Mouse (Mus musculus): ENCODE results near the gene Stk25.
"Not testable (repeated sequence)": the region's sequence is repeated elsewhere in the genome, so short reads cannot be mapped to it uniquely, and the experiment has no call there.

The Stk25 gene

GRCm38 (mm10) chr1:93658559-93658958, at the start of gene Stk25:
Stk25 (minus strand) TSS chr1:93658659.
- DNase-seq (ENCODE audit: low read depth) = not testable (repeated sequence)

DNA sequence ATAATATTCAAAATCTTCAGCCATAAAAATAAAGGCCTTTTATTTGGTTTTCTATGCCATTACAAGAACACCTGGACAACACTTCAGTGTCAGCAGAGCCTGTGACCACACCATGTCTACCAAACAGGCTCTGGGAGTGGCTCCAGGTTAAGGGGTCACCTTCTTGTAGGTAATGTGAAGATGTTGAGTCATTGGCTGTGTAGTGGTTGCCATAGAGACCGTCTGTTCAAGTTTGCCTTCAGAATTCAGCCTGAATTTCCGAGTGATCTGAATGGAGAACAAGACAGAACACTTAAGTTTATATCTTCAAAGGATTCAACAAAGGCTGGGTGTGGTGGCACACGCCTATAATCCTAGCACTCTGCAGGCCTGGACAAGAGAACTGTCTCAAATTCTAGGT, 46.9 kb upstream of the Stk25 start:
- no peak for DNase-seq (ENCODE audit: low read depth)

GRCm38 (mm10) chr1:93704341-93704740, 45.9 kb upstream of the Stk25 start:
- no peak for DNase-seq (ENCODE audit: low read depth)

GRCm38 (mm10) chr1:93703472-93704048, 45.1 kb upstream of the Stk25 start:
- DNase-seq (ENCODE audit: low read depth) = no peak

DNA sequence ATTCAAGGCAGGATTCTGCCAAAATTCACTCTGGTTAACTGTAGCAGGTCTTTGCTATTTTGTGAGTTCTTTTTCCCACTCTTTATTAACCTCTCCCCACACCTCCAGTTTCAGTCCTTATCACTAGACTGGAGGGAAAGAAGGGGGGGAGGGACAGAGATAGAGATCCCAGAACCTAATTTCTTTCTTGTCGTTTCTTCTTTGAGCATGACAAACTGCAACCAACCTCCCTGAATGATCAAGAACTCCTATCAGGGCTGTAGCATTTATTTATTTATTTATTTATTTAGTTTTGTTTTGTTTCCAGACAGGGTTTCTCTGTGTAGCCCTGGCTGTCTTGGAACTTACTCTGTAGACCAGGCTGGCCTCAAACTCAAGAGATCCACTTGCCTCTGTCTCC, 43.6 kb upstream of the Stk25 start:
- no peak for DNase-seq (ENCODE audit: low read depth)

- DNase-seq (ENCODE audit: low read depth) = no peak
Observed at GRCm38 (mm10) chr1:93699159-93699558, 40.7 kb upstream of the Stk25 start.

DNA sequence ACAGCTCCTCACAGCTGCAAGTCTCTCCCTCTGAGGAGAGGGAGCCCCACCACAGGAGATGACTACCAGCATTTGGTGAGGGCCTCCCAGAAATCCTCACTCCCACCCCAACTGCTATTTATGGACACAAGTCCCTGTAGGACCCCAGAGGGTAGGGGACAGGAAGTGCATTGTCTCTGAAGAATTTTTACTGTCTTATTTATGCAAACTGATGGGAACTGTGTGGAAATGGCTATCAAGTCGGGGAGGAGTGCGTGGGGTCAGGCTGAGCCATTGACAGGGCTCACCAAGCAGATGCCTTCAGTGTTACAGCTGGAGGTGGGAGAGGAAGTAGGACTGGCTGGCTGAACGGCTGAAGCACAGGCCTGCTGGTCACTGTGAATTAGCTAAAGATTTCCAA, 38.9 kb upstream of the Stk25 start:
- DNase-seq (ENCODE audit: low read depth) = no peak

DNA sequence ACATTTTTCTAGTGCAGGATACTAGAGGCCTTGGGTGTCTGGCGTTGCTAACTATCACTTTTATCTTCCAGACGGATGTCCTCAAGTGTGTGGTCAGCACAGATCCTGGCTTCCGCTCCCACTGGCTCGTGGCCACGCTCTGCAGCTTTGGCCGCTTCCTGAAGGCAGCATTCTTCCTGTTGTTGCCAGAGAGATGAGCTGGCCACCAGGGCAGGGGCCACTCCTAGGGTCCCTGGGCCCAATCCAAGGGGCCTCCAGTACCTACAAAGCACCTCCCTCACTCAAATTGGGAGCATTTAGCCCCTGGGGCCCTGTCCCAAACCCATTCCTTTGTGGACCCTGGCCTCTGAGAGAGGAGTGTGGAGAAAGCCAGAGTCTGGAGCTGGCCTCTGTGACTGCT, 36.5 kb upstream of the Stk25 start:
- no peak for DNase-seq (ENCODE audit: low read depth)

GRCm38 (mm10) chr1:93693943-93694342, 35.5 kb upstream of the Stk25 start:
- no peak for DNase-seq (ENCODE audit: low read depth)

DNA sequence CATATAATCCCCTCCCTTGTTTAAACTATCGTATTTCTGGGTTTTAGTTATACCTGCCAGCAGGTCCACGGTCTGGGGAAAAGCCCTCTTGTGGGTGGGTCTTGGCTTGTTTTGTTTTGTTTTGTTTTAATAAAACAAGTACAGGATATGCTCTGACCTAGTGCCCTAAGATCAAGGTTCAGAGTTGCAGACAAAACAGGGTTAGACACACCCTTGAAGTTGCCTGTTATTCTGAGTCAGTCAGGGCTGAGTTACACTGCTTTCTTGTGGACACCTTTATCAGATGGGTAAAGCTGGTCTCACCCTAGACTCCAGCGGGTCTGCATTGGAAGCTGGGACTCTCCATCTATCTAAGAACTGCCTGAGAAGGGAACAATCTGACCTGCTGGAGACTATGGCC, 35.0 kb upstream of the Stk25 start:
- no peak for DNase-seq (ENCODE audit: low read depth)

- DNase-seq (ENCODE audit: low read depth) = no peak
Observed at GRCm38 (mm10) chr1:93692773-93693172, 34.3 kb upstream of the Stk25 start.

DNA sequence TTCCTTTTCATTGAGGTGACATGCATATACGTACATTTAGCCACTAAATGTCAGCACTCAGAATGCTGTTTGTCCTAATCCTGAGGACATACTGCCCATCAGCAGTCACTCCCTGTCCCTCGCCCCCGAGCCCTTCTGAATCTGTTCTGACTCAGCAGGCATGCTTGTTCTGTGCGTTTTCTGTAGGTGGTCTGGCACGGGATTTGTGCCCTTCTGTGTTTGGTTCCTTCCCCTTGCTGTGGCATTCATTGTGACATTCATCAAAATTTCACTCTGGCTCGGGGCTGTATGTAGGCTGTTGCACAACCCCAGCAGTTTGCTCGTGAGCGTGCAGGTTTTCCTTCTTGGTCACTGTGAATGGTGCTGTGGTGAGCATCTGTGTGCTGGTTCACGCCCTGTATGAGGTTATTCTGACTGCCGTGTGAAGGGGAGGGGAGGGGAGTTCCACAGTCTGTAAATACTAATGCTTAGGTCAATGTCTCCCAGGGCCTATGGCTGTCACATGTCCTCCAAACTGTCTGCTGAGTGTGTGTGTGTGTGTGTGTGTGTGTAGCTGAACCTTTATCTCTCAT, 33.4 kb upstream of the Stk25 start:
- DNase-seq (ENCODE audit: low read depth) = no peak

DNA sequence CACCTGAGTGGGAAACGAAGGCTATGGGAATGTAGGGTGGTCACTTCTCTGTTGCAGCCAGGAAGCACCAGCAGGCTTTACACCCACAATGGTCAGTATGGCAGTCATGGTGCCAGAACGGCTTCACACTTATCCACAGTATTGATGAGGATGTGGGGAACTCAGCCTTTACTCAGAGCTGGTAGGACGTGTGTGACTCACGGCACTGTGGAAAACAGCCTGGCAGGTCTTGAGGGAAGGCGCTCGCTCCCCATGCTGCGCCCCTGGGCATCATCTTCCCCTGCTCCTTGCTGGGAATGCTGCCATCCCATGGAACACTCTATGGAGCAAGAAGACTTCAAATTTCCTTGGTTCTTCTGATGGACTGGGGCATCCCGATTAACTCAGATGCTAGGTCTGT, 32.6 kb upstream of the Stk25 start:
- no peak for DNase-seq (ENCODE audit: low read depth)

GRCm38 (mm10) chr1:93689901-93690496, 31.5 kb upstream of the Stk25 start:
- no peak for DNase-seq (ENCODE audit: low read depth)

DNA sequence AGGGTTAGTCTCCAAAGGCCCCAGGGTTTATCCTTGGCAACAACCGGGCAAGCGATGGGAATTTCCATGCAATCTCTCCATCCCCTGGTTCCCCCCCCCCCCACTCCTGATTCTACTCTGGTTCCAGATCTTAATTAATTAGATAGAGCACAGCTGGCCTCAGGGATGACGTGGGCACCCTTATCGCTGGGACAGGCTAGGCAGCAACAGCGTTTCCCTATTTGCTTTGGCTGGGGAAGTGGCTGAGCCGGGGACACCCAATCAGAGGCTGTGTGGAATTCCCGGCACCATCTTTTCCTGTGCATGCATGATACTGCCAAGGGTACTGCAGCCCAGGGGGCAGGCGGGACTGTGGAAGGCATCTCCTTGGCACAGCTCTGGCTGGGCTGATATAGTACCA, 29.7 kb upstream of the Stk25 start:
- no peak for DNase-seq (ENCODE audit: low read depth)

DNA sequence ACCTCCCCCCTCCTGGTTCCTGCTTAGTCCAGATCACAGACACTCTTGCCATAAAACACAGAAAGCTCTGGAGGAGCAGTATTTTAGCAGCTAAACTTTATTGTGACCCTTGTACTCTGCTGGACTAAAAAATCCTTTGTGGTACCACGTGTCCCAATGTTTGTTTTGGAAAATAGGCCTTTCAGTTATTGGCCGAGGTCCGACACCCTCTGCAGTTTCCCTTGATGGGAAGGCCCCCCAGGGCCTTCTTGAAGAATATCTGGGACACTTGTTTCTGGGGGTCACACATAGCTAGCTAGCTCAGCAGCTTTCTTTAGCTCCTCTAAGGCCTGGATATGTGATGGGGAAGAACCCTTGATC, 28.5 kb upstream of the Stk25 start:
- DNase-seq (ENCODE audit: low read depth) = no peak

- peak; percentile 10 for DNase-seq (ENCODE audit: low read depth)
Observed at GRCm38 (mm10) chr1:93686245-93686960, 27.9 kb upstream of the Stk25 start.

DNA sequence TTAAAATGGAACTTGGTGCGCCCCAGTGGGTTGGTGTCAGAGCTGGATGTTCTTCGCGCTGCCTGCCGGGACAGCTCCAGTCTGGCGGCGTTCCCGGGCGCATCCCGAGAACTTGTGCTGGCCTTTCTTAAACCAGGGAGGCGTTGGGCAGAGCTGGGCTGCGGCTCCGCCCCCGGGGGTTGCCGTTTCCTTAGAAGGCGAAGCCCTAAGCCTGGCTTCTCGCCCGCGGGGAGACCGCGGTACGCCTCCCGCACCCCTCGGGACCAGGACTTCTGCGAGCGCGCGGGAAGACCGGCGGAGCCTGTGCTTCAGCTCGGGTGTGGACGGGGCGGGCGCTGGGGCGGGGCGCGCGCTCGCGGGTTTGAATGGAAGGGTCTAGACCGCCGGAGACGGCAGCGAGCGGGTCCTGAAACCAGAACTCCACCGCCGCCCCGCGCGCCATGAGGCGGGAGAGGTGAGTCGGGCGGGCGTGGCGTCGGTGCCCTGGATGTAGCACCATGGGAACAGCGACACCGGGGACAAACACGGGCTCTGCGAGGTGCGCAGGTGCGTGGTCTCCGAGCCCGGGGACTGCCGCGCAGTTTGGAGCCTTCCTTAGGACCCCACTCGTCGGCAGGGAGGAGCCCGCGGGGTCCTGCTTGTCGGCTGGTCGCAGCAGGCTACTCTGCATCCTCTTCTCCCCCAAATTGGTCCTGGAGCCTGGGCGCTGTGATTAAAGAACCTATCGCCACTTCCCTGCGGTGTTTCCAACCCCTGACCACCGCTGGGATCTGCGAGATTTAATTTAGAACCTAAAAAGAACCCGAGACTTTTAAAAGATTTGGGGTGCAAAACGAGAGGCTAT, 27.2 kb upstream of the Stk25 start, which contains the start of gene Bok:
TSS of gene Bok (plus strand) at position 260 of the 844 bp plus-strand sequence.
- peak; percentile 34 for DNase-seq (ENCODE audit: low read depth)

DNA sequence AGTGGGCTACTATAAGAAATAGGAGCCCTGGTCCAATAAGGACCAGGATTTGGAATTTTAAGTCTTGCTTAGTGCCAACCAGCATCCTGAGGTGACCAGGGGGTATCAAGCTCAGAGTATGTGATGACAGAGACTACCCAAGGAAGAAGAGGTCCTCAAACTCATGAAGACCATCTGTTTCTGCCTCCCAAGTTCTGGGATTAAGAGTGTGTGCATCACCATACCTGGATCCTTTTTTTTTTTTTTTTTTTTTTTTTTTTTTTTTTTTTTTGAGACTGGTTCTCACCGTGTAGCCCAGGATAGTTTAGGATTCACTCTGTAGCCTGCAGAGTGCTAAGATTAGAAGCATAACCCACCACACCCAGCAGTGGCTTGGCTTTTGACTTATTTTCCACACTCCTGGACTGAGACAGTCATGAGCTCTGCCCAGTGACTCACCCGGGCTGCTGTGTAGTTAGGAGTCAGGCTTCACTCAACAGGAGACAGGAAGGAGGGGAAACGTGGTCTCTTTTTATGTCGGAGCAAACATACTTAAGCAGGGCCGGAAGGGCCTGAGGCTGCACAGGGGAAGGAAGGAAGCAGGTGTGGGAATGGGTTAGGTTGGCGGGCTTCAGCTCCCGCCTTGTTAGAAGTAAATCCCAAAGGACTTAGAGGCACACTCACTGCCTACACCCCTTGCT, 21.6 kb upstream of the Stk25 start:
- DNase-seq (ENCODE audit: low read depth) = peak; percentile 81

GRCm38 (mm10) chr1:93678386-93678785, 19.9 kb upstream of the Stk25 start:
- peak; percentile 95 for DNase-seq (ENCODE audit: low read depth)

- no peak for DNase-seq (ENCODE audit: low read depth)
Observed at GRCm38 (mm10) chr1:93672682-93673081, 14.2 kb upstream of the Stk25 start.

DNA sequence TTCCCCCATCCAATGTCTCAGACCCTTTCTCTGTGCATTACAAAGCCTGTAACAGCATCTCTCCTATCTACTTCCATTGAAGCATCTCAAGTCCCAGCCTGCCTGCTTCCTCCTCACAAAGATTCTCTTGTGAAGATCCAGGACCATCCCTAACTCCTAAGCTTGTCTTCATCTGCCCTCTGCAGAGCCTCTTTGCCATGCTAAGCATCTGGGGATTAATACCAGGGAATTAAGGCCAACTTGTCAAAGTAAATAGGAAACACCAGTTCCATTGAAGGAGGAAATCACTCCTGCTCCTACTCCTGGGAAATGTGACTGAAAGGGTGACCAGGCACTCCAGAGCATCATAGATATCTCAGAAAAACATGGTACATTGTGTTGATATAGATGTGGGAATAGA, 11.5 kb upstream of the Stk25 start:
- DNase-seq (ENCODE audit: low read depth) = no peak

Measured in fibroblast of lung, adult 2 months (primary cell).